Mouse (Mus musculus) stomach, postnatal 0 days (tissue): ENCODE data around the gene Nol9. TPM values are rescaled to one million over a fixed set of nuclear protein-coding genes. Genes with fewer than 3 reads are reported as not detected.
"Not testable (repeated sequence)": the region's sequence is repeated elsewhere in the genome, so short reads cannot be mapped to it uniquely, and the experiment has no call there.

ENCODE experiments used
- ATAC-seq: fragments of 200-750 bp; cut with Nextera tagmentation; 2 replicates; pipeline ENCODE4 v1.8.0; 2017; ENCODE audit not compliant: low FRiP score, low TSS enrichment
- DNase-seq: peaks from one replicate; pipeline ENCODE4 v3.0.0-alpha.2; 2016; ENCODE audit warnings: low spot score
- H3K27ac ChIP-seq: fragments of 300-500 bp; sonication (generic); replicated peaks from 2 replicates; pipeline ENCODE4 v1.5.1; 2014; ENCODE audit warnings: mild to moderate bottlenecking, control low read depth
- H3K27me3 ChIP-seq: fragments of 300-500 bp; sonication (generic); 2 replicates; pipeline ENCODE4 v1.6.1; 2014; ENCODE audit warnings: low read length; ENCODE audit not compliant: control insufficient read depth, insufficient read depth
- H3K36me3 ChIP-seq: fragments of 300-500 bp; sonication (generic); 2 replicates; pipeline ENCODE4 v1.6.1; 2014; ENCODE audit warnings: low read length, mixed read lengths; ENCODE audit not compliant: control insufficient read depth, insufficient read depth
- H3K4me1 ChIP-seq: fragments of 300-500 bp; sonication (generic); replicated peaks from 2 replicates; pipeline ENCODE4 v1.6.1; 2014; ENCODE audit warnings: antibody characterized with exemption; ENCODE audit not compliant: control insufficient read depth, insufficient read depth
- H3K4me2 ChIP-seq: fragments of 300-500 bp; sonication (generic); replicated peaks from 2 replicates; pipeline ENCODE4 v1.6.1; 2014; ENCODE audit warnings: low read depth, mild to moderate bottlenecking, control low read depth, moderate library complexity
- H3K4me3 ChIP-seq: fragments of 300-500 bp; sonication (generic); 2 replicates; pipeline ENCODE4 v1.5.1; 2014; ENCODE audit warnings: low read depth, low read length, control low read depth
- H3K9ac ChIP-seq: fragments of 300-500 bp; sonication (generic); 2 replicates; pipeline ENCODE4 v1.6.1; 2014; ENCODE audit warnings: mild to moderate bottlenecking, low read length, control low read depth, mixed read lengths
- H3K9me3 ChIP-seq: fragments of 300-500 bp; sonication (generic); 2 replicates; pipeline ENCODE4 v1.6.1; 2016; ENCODE audit warnings: low read length; ENCODE audit not compliant: control insufficient read depth
- CTCF ChIP-seq: IDR thresholded peaks from 2 replicates; pipeline ENCODE4 v1.5.1; 2016; ENCODE audit warnings: antibody characterized with exemption, low read depth, mild to moderate bottlenecking, moderate library complexity
- EP300 ChIP-seq: optimal IDR thresholded peaks from 2 replicates; pipeline ENCODE3; 2016; ENCODE audit warnings: antibody characterized with exemption
- WGBS: fragments of 180-500 bp; shearing (Covaris S2); extraction: QIAGEN DNeasy Blood & Tissue Kit; methylation state at CpG from one replicate; pipeline ENCODE4 v1.1.7; 2014; 5-methylcytosine and 5-hydroxymethylcytosine counted together
- polyA plus RNA-seq: library from polyadenylated mRNA; unstranded; fragments of >200 nt; fragmentation: Nextera tagmentation; extraction: Ambion mirVana; gene quantifications from 2 replicates; pipeline ENCODE4 v1.2.1, GENCODE M21; 2015

Gene Nol9
- polyA plus RNA-seq, 1 experiment from 2014 or later, result 11.2 TPM

DNA sequence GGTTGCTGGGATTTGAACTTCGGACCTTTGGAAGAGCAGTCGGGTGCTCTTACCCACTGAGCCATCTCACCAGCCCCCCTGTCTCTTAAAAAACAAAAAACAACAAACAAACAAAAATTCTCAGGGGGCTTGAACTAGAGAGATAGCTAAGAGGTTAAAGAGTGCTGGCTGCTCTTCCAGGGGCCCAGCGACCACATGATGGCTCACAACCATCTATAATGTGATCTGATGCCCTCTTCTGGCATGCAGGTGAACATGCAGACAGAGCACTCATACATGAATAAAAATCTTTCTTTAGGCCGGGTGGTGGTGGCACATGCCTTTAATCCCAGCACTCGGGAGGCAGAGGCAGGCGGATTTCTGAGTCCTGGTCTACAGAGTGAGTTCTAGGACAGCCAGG is 2.7 kb upstream of the Nol9 start:
- ATAC-seq, H3K4me3 ChIP-seq, H3K36me3 ChIP-seq, H3K9ac ChIP-seq, H3K27ac ChIP-seq, H3K4me2 ChIP-seq, H3K4me1 ChIP-seq, H3K9me3 ChIP-seq, DNase-seq, H3K27me3 ChIP-seq: not testable (repeated sequence)
- WGBS, result 91% methylated on average over 6 of the region's 6 CpGs
- TF ChIP-seq CTCF, result peak; percentile 55

DNA sequence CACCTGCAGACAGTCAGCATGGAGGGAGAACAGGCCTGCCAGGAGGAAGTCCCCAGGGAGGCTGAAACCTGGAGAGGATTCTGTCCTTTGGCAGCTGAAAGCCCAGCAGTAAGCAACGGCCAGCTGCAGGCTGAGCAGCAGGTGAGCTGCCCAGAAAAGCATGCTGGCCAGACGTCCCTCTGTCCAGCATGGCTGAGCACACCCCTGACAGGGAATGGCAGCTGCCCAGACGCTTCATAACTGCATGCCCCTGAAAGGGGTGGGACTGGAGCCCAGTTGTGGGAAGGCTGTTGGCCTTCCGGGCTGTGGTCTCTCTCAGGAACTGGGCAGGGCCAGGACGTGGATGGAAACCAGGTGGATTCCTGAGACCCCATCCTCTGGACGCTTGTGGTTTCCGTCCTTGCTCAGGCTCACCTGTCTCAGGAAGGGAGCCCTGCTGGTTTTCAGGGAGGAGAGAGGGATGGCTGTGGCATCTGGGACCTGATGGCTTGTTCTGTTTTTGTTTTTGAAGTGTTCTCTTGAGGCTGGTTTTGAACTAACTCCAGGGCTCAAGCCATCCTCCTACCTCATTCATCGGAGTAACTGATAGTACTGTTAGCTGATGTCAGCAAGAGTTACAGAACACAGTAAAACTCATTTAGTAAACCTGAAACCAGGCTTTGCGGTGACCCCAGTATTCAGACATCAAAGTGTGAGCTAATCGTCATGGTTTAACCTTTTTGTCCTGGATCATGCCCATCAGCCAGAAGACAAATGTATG is 716 bp upstream of the Nol9 start, which contains the start of gene Tas1r1:
Tas1r1 (minus strand) TSS at position 344 of the 760 bp plus-strand sequence.
- ATAC-seq (no peak), DNase-seq (no peak)
- H3K27me3 ChIP-seq, result no peaks in the 10 kb centered on the region
- H3K9ac ChIP-seq, result peak within 1 kb of the TSS; percentile 87
- no peaks in the 10 kb centered on the region for H3K9me3 ChIP-seq
- H3K27ac ChIP-seq, result peak within 1 kb of the TSS; percentile 67; the same call in 1 of the 2 replicates
- peak within 1 kb of the TSS; percentile 95 for H3K4me3 ChIP-seq
- 32% methylated on average over 10 of the region's 10 CpGs for WGBS
- no peak for TF ChIP-seq CTCF
- TF ChIP-seq EP300, result no peak
- H3K36me3 ChIP-seq, result peaks cover 13% of the 10 kb centered on the region
- H3K4me2 ChIP-seq, result peak within 1 kb of the TSS; percentile 98
- H3K4me1 ChIP-seq, result no peaks in the 10 kb centered on the region

DNA sequence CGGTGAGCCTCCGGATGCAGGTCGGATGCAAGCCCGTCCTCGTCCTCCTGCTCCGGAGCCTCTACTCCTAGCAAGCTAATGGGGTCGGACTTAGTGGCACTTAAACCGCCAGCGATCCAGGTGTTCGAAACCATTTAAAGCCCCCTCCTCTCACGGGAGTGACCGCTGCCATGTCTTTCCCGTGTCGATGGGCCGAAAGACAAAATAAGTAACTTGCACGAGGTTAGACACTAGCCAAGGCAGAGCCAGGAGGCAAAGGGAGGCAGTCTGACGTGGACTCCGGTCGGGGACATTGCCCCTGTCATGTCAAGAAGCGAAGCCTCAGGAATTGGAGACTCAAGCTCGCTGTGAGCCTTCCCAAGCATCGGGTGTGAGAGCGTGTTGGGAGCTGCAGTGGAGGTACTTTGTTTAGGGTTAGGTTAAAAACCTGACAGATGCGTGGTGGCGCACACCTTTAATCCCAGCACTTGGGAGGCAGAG is 750 bp downstream of the Nol9 start:
- Histone ChIP-seq H3K27me3 (no peaks in the 10 kb centered on the region), H3K9me3 (no peaks in the 10 kb centered on the region), H3K4me1 (no peaks in the 10 kb centered on the region), H3K9ac (peak overlapping the region; percentile 87), H3K4me3 (peak overlapping the region; percentile 95), H3K36me3 (peaks cover 15% of the 10 kb centered on the region), H3K27ac (no peak overlapping the region; the same call in 1 of the 2 replicates), H3K4me2 (peak overlapping the region; percentile 98)
- DNase-seq (no peak), ATAC-seq (no peak)
- TF ChIP-seq EP300 (no peak), CTCF (no peak)
- WGBS, result 2% methylated on average over 25 of the region's 25 CpGs

DNA sequence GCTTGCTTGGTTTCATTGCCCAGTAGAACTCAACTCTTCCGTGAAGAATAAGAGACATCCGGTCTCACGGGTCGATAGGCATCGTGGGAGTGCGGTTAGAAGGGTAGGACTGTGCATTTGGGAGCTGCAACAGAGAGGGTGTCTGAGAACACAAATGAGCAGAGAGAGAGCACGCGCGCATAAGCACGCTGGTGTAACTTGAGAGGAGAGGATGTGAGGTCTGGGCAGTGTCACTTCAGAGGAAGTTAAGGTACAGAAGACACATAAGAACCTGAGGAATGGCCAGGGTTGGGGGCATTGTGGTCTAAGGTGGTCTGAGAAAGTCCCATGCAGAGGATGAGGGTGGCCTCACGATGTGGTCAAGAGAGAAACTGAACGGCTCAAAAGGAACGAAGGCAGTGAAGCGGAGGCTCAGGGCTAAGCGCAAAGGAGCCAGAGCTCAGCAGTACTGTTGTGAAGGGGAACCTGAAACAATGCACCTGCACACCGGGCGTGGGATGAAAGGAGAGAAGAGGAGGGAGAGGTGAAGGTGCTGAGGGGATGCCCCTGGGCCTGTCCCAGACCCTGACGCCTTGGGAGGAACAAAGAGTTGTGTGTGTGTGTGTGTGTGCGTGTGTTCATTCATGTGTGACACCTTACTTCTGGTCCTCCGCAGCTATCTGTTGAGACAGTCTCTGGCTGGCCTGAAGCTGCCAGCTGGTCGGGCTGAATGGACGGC is 3.0 kb downstream of the Nol9 start:
- no peak for DNase-seq
- no peak for TF ChIP-seq CTCF
- no peak for TF ChIP-seq EP300

DNA sequence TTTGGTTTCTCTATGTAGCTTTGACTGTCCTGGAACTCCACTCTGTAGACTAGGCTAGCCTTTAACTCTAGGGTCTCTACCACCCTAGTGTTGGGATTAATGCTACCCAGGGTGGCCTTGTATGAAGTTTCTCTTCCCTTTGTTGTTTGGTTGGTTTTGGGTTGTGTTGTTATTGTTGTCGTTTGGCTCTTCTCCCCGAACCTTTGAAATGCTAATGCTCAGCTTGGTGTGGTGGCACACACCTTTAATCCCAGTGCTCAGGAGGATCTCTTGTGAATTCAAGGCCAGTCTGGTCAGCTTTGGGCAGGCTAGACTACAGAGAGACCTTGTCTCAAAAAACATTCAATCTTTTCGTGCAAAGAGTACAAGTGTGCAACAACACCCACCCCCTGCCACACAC is 4.0 kb downstream of the Nol9 start:
- DNase-seq (no peak), ATAC-seq (no peak)
- Histone ChIP-seq H3K4me1 (no peaks in the 10 kb centered on the region), H3K27ac (no peak overlapping the region), H3K9me3 (no peaks in the 10 kb centered on the region), H3K36me3 (peaks cover 34% of the 10 kb centered on the region), H3K4me3 (no peak overlapping the region), H3K9ac (no peak overlapping the region), H3K27me3 (no peaks in the 10 kb centered on the region), H3K4me2 (no peak overlapping the region)
- WGBS, result 85% methylated on average over 3 of the region's 3 CpGs
- TF ChIP-seq CTCF, result no peak
- no peak for TF ChIP-seq EP300

More for the DNA sequence above, 3.0 kb downstream of the Nol9 start:
- no peak for ATAC-seq
- H3K4me1 ChIP-seq, result no peaks in the 10 kb centered on the region
- 94% methylated on average over 22 of the region's 22 CpGs for WGBS
- H3K4me2 ChIP-seq, result no peak overlapping the region
- H3K27me3 ChIP-seq, result no peaks in the 10 kb centered on the region
- H3K27ac ChIP-seq, result no peak overlapping the region
- H3K36me3 ChIP-seq, result peaks cover 28% of the 10 kb centered on the region
- H3K9ac ChIP-seq, result no peak overlapping the region
- H3K4me3 ChIP-seq, result no peak overlapping the region
- H3K9me3 ChIP-seq, result no peaks in the 10 kb centered on the region

DNA sequence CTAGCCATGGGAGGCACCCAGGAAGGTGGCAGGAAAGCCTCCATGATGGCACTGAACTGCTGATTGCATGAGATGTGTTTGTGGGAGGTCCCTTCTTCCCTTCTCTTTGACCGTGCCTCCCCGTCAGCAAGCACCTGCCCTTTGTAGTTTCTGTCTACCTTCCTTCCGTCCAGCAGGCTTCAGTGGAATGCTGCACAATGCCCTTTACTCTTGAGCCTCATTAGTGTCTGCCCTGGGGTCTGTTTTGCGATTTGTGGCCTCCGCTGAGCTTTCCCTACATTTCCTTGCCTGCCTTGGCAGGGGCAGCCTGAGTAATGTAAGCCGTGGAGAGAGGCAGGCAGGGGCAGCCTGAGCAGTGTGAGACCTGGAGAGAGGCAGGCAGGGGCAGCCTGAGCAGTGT is 5.5 kb downstream of the Nol9 start:
- Histone ChIP-seq H3K36me3 (peaks cover 34% of the 10 kb centered on the region), H3K9me3 (no peaks in the 10 kb centered on the region), H3K27ac (no peak overlapping the region), H3K4me3 (no peak overlapping the region), H3K9ac (no peak overlapping the region), H3K4me1 (no peaks in the 10 kb centered on the region), H3K27me3 (no peaks in the 10 kb centered on the region), H3K4me2 (no peak overlapping the region)
- TF ChIP-seq EP300, result no peak
- TF ChIP-seq CTCF, result no peak
- 88% methylated on average over 6 of the region's 6 CpGs for WGBS
- ATAC-seq (no peak), DNase-seq (no peak)
